Mouse (Mus musculus) olfactory bulb, adult 2 months (tissue): Measurements from ENCODE around the gene Samd9l.

Experiments used
- CTCF ChIP-seq: fragments of 200-500 bp; IDR thresholded peaks from 2 replicates; pipeline ENCODE4 v1.5.1; 2012; ENCODE audit warnings: low read depth, mild to moderate bottlenecking, low read length, moderate library complexity; ENCODE audit not compliant: insufficient read depth
- POLR2A ChIP-seq: fragments of 200-500 bp; IDR thresholded peaks from 2 replicates; pipeline ENCODE4 v1.6.1; 2012; ENCODE audit warnings: mild to moderate bottlenecking, low read depth, low read length, moderate library complexity; ENCODE audit not compliant: insufficient read depth

DNA sequence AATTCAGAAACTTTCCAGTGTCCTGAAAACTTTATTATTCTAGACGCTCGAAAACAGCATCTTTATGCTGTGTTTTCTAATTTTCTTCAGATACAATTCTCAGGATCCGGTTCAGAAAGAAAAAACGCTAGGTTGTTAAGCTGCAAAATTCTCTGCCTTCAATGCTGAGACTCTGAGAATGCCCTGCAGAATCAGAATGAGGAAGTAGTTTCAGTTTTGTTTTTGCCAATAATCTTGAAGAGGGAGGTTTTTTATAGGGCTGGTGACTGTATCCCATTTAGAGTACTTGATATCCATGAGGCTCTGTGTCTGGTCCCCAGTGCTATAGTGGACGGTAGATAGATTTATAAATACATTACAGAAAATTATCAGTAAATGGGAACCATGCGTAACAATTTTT is 12.8 kb downstream of the Samd9l start:
- no peak for TF ChIP-seq CTCF
- TF ChIP-seq POLR2A = no peak
